Mouse (Mus musculus) lung, embryonic 15.5 days (tissue): ENCODE results near the gene Nedd9. TPM values are rescaled to one million over a fixed set of nuclear protein-coding genes. Genes with fewer than 3 reads are reported as not detected.
A peak's percentile ranks its signal among the peaks of the same experiment; 100 is the strongest.
"Not testable (repeated sequence)": the region's sequence is repeated elsewhere in the genome, so short reads cannot be mapped to it uniquely, and the experiment has no call there.

Source experiments
- ATAC-seq: fragments of 200-750 bp; cut with Nextera tagmentation; 2 replicates; pipeline ENCODE4 v1.8.0; 2017; ENCODE audit warnings: moderate number of reproducible peaks, borderline replicate concordance; ENCODE audit not compliant: low FRiP score, low TSS enrichment; ENCODE audit errors: extremely low read depth
- H3K27ac ChIP-seq: fragments of 300-500 bp; sonication (generic); 2 replicates; pipeline ENCODE4 v1.5.1; 2015; ENCODE audit warnings: moderate library complexity, mild to moderate bottlenecking, inconsistent platforms
- H3K27me3 ChIP-seq: fragments of 300-500 bp; sonication (generic); 2 replicates; pipeline ENCODE4 v1.6.1; 2015; ENCODE audit warnings: inconsistent platforms
- H3K36me3 ChIP-seq: fragments of 300-500 bp; sonication (generic); 2 replicates; pipeline ENCODE4 v1.6.1; 2015; ENCODE audit warnings: inconsistent platforms
- H3K4me1 ChIP-seq: fragments of 300-500 bp; sonication (generic); 2 replicates; pipeline ENCODE4 v1.6.1; 2015; ENCODE audit warnings: inconsistent platforms
- H3K4me2 ChIP-seq: fragments of 300-500 bp; sonication (generic); 2 replicates; pipeline ENCODE4 v1.6.1; 2015; ENCODE audit warnings: inconsistent platforms, mild to moderate bottlenecking, moderate library complexity
- H3K4me3 ChIP-seq: fragments of 300-500 bp; sonication (generic); 2 replicates; pipeline ENCODE4 v1.5.1; 2015; ENCODE audit warnings: mild to moderate bottlenecking, inconsistent platforms
- H3K9ac ChIP-seq: fragments of 300-500 bp; sonication (generic); 2 replicates; pipeline ENCODE4 v1.6.1; 2015; ENCODE audit warnings: inconsistent platforms
- H3K9me3 ChIP-seq: fragments of 300-500 bp; sonication (generic); 2 replicates; pipeline ENCODE4 v1.6.1; 2016; ENCODE audit warnings: inconsistent platforms
- WGBS: fragments of 180-500 bp; shearing (Covaris S2); methylation state at CpG from one replicate; pipeline ENCODE4 v1.1.7; 2015; 5-methylcytosine and 5-hydroxymethylcytosine counted together
- polyA plus RNA-seq: library from polyadenylated mRNA; unstranded; fragments of >200 nt; fragmentation: Nextera tagmentation; extraction: Ambion mirVana; gene quantifications from 2 replicates; pipeline ENCODE4 v1.2.1, GENCODE M21; 2015

Nedd9 gene
- polyA plus RNA-seq, 1 experiment from 2014 or later = 76.3 TPM

GRCm38 (mm10) chr13:41377011-41377431 is 110.1 kb downstream of the Nedd9 start:
- Histone ChIP-seq H3K27ac (no peak overlapping the region), H3K27me3 (no peaks in the 10 kb centered on the region), H3K36me3 (no peaks in the 10 kb centered on the region), H3K4me1 (0 out of 2 replicates have a peak, but pooled peaks cover 2% of the 10 kb centered on the region), H3K9me3 (no peaks in the 10 kb centered on the region), H3K4me3 (no peak overlapping the region), H3K4me2 (no peak overlapping the region), H3K9ac (no peak overlapping the region)
- no peak for ATAC-seq
- WGBS = 45% methylated on average over 2 of the region's 2 CpGs

- no peak overlapping the region for H3K27ac ChIP-seq
- no peaks in the 10 kb centered on the region for H3K9me3 ChIP-seq
- H3K9ac ChIP-seq = no peak overlapping the region
- no peaks in the 10 kb centered on the region for H3K27me3 ChIP-seq
- no peak overlapping the region for H3K4me2 ChIP-seq
- ATAC-seq = no peak
- WGBS = 77% methylated on average over 4 of the region's 4 CpGs
- H3K36me3 ChIP-seq = no peaks in the 10 kb centered on the region
- 0 out of 2 replicates have a peak, but pooled peaks cover 4% of the 10 kb centered on the region for H3K4me1 ChIP-seq
- no peak overlapping the region for H3K4me3 ChIP-seq
Observed at GRCm38 (mm10) chr13:41376111-41376510, 111.1 kb downstream of the Nedd9 start.

DNA sequence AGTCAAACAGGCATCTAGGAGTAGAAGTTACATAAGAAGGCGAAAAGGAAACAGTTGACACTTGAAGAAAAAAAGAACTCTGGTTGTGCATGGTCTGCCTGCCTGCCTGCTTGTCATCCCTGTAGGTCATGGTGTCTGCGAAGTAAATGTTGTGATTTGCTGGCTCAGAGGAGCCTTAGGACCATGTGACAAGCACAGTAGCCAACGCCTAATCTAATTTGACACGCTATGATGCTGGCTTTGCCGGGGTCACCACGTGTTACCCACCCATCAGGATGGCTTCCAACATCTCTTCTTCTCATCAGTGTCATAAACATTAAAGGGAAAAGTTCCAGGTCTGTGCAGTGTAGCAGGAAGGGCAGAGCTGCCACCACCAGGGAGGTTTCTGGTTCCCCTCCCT is 111.5 kb downstream of the Nedd9 start:
- WGBS = 78% methylated on average over 6 of the region's 6 CpGs

GRCm38 (mm10) chr13:41374886-41375285 is 112.3 kb downstream of the Nedd9 start:
- H3K27ac ChIP-seq = no peak overlapping the region
- H3K4me1 ChIP-seq = 0 out of 2 replicates have a peak, but pooled peaks cover 4% of the 10 kb centered on the region
- no peak for ATAC-seq
- H3K36me3 ChIP-seq = no peaks in the 10 kb centered on the region
- H3K4me2 ChIP-seq = no peak overlapping the region
- no peak overlapping the region for H3K4me3 ChIP-seq
- H3K9ac ChIP-seq = no peak overlapping the region
- H3K27me3 ChIP-seq = no peaks in the 10 kb centered on the region
- WGBS = 84% methylated on average over 1 of the region's 1 CpGs
- H3K9me3 ChIP-seq = no peaks in the 10 kb centered on the region

More for the DNA sequence above, 111.5 kb downstream of the Nedd9 start:
- Histone ChIP-seq H3K4me1 (0 out of 2 replicates have a peak, but pooled peaks cover 4% of the 10 kb centered on the region), H3K4me2 (no peak overlapping the region), H3K9ac (no peak overlapping the region), H3K27ac (no peak overlapping the region), H3K4me3 (no peak overlapping the region), H3K36me3 (no peaks in the 10 kb centered on the region), H3K9me3 (no peaks in the 10 kb centered on the region), H3K27me3 (no peaks in the 10 kb centered on the region)
- no peak for ATAC-seq

GRCm38 (mm10) chr13:41372555-41373460 is 114.4 kb downstream of the Nedd9 start:
- Histone ChIP-seq H3K27ac (no peak overlapping the region), H3K36me3 (no peaks in the 10 kb centered on the region), H3K4me3 (no peak overlapping the region), H3K27me3 (no peaks in the 10 kb centered on the region), H3K9me3 (no peaks in the 10 kb centered on the region), H3K4me1 (0 out of 2 replicates have a peak, but pooled peaks cover 4% of the 10 kb centered on the region), H3K4me2 (no peak overlapping the region), H3K9ac (no peak overlapping the region)
- no peak for ATAC-seq
- 60% methylated on average over 8 of the region's 8 CpGs for WGBS

- no peaks in the 10 kb centered on the region for H3K36me3 ChIP-seq
- H3K4me2 ChIP-seq = no peak overlapping the region
- H3K9me3 ChIP-seq = no peaks in the 10 kb centered on the region
- ATAC-seq = no peak
- no peak overlapping the region for H3K9ac ChIP-seq
- WGBS = 43% methylated on average over 3 of the region's 3 CpGs
- no peaks in the 10 kb centered on the region for H3K27me3 ChIP-seq
- H3K27ac ChIP-seq = no peak overlapping the region
- H3K4me3 ChIP-seq = no peak overlapping the region
- H3K4me1 ChIP-seq = 0 out of 2 replicates have a peak, but pooled peaks cover 4% of the 10 kb centered on the region
Observed at GRCm38 (mm10) chr13:41371547-41371946, 115.6 kb downstream of the Nedd9 start.

DNA sequence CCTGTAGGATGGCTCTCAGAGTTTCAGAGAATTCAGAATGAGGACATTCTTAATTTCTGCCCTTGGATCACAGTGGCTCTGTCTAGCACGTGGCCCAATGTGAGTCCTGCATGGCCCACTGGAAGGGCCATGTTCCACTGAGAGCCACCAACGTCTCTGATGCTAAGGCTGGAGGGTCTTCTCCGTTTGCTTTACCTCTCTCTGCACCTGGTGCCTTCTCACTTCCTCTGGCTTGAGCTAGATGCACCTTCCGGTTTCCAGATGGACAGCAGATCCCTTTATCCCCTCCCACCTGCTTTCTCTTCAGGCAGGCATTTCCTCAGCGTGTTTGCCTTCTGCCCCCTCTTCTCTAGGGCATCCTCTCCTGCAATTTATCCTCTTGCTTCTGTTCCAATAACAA is 118.5 kb downstream of the Nedd9 start:
- Histone ChIP-seq H3K27me3 (no peaks in the 10 kb centered on the region), H3K4me2 (no peak overlapping the region), H3K4me1 (0 out of 2 replicates have a peak, but pooled peaks cover 4% of the 10 kb centered on the region), H3K9ac (no peak overlapping the region), H3K9me3 (no peaks in the 10 kb centered on the region), H3K27ac (no peak overlapping the region), H3K36me3 (no peaks in the 10 kb centered on the region), H3K4me3 (no peak overlapping the region)
- no peak for ATAC-seq
- 66% methylated on average over 5 of the region's 5 CpGs for WGBS

DNA sequence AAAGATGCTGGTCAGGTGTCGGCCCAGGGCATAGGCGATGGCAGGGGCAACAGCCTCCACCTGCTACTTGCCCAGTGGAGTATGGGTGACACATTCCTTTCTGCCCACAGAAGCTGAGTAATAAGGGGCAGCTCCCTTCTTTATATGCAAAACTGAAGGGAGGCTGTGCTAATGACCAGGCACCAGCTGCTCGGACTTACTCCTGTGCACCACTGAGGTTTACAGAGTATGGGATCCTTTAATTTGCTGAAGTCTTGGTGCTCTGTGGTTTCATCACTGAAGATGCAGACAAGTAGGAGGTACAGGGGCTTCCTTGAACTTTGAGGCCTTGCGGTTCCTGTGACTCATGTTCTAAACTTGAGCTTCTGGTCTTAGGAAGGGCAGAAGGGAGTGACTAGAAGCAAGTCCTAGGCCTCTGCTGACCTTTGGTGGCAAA is 120.0 kb downstream of the Nedd9 start:
- H3K27me3 ChIP-seq = no peaks in the 10 kb centered on the region
- no peak overlapping the region for H3K27ac ChIP-seq
- ATAC-seq = no peak; the same call in 1 of the 2 replicates
- WGBS = 81% methylated on average over 4 of the region's 4 CpGs
- no peak overlapping the region for H3K9ac ChIP-seq
- H3K4me1 ChIP-seq = 0 out of 2 replicates have a peak, but pooled peaks cover 7% of the 10 kb centered on the region
- H3K4me3 ChIP-seq = no peak overlapping the region
- H3K4me2 ChIP-seq = no peak overlapping the region
- H3K36me3 ChIP-seq = no peaks in the 10 kb centered on the region
- H3K9me3 ChIP-seq = no peaks in the 10 kb centered on the region

GRCm38 (mm10) chr13:41366609-41367008 is 120.6 kb downstream of the Nedd9 start:
- ATAC-seq, H3K36me3 ChIP-seq: not testable (repeated sequence)
- WGBS = 36% methylated on average over 1 of the region's 1 CpGs

DNA sequence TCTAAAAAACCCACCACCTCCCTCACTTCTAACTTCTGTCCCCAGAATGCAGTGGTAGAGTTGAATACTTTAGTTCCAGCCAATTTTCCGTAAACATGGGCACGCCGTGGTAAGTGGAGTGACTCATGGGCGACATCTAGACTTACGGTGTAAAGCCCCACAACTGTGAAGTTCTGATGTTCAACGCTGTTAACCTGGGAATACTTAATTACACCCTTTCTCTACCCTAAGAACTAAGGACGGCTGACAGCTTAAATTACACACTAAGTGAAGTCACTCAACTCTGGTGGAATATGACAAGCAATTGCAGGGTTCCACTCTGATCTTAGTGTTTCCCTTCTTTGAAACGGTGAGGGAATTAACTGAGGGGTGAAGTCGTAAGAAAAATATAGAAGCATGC is 122.9 kb downstream of the Nedd9 start:
- ATAC-seq = no peak

More at GRCm38 (mm10) chr13:41366609-41367008, 120.6 kb downstream of the Nedd9 start:
- H3K9ac ChIP-seq, H3K27ac ChIP-seq, H3K4me1 ChIP-seq, H3K9me3 ChIP-seq, H3K27me3 ChIP-seq, H3K4me3 ChIP-seq, H3K4me2 ChIP-seq: not testable (repeated sequence)

GRCm38 (mm10) chr13:41362909-41363308 is 124.3 kb downstream of the Nedd9 start:
- no peak overlapping the region for H3K4me3 ChIP-seq
- no peaks in the 10 kb centered on the region for H3K9me3 ChIP-seq
- peaks cover 22% of the 10 kb centered on the region for H3K4me1 ChIP-seq
- no peaks in the 10 kb centered on the region for H3K36me3 ChIP-seq
- 60% methylated on average over 6 of the region's 6 CpGs for WGBS
- no peak overlapping the region for H3K9ac ChIP-seq
- H3K4me2 ChIP-seq = no peak overlapping the region
- ATAC-seq = no peak
- H3K27me3 ChIP-seq = no peaks in the 10 kb centered on the region
- H3K27ac ChIP-seq = 0 out of 2 replicates have a peak overlapping the region, but pooled peaks have one; percentile 5

More for the DNA sequence above, 122.9 kb downstream of the Nedd9 start:
- Histone ChIP-seq H3K9me3 (no peaks in the 10 kb centered on the region), H3K36me3 (no peaks in the 10 kb centered on the region), H3K27ac (no peak overlapping the region), H3K4me2 (no peak overlapping the region), H3K4me3 (no peak overlapping the region), H3K27me3 (no peaks in the 10 kb centered on the region), H3K4me1 (peaks cover 22% of the 10 kb centered on the region), H3K9ac (no peak overlapping the region)
- 79% methylated on average over 9 of the region's 9 CpGs for WGBS

GRCm38 (mm10) chr13:41360272-41360815 is 126.8 kb downstream of the Nedd9 start:
- Histone ChIP-seq H3K27ac (no peak overlapping the region), H3K4me3 (no peak overlapping the region), H3K4me1 (peaks cover 37% of the 10 kb centered on the region), H3K9me3 (no peaks in the 10 kb centered on the region), H3K9ac (no peak overlapping the region), H3K4me2 (peak overlapping the region; percentile 64), H3K27me3 (no peaks in the 10 kb centered on the region), H3K36me3 (no peaks in the 10 kb centered on the region)
- ATAC-seq = no peak
- 45% methylated on average over 8 of the region's 8 CpGs for WGBS
